In the genomic region with DNA sequence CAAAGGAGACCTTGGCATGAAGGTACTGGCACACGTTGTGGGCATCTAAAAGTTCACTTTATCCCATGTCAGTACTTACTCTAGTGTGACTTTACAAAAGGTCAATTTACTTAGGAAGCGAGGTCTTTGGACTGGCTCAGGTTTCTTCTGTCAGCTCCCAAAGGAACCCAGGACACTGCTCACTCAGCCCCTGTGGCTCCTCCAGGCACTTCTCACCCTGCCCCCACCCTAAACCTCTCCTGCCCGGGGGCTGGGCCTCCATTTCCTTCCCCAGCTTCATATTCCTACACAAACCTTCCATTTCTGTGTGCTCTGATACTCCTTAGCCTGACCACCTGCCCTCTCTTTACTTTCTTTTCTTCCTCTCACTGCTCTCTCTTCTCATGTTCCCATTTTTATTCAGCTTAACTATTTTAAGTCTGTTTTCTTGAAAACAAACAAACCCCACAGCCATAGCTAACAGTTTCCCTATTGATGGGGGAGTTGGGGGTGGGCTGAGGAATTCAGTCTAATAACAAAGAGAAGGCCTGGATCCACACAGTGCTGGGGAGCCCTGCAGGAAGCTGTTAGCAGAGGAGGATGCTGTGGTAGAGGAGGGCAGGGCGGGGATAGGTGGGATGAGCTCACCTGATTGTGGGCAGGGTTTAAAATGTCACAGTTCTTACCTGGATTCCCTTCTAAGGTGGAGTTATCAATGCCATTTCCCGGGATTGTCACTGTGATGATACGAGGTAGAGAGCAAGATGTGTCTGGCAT, we compare ENCODE assay signal across 13 mouse cellular contexts. TPM values are rescaled to one million over a fixed set of nuclear protein-coding genes. Genes with fewer than 3 reads are reported as not detected.
DNase-seq lines count a peak whose midpoint lies in the region; ATAC-seq and TF ChIP-seq lines count a peak whose summit lies in the region.
"Had no signal": no experiment of that assay in that cellular context is flagged by ENCODE, and none has a peak within 500 bp of the region (broad histone marks: within the 10 kb centered on the region; RNA-seq: fewer than 3 reads in every experiment).

No protein-coding gene starts in this region.

- no peak overlapping the region for H3K4me3 ChIP-seq in kidney, embryonic 14.5 days (ENCODE audit: low read length)
- no peak overlapping the region for H3K4me3 ChIP-seq in bone marrow, adult 2 months (replicated peaks; ENCODE audit: control insufficient read depth, low read depth, low read length)
- no peak overlapping the region for H3K4me3 ChIP-seq in liver, embryonic 12.5 days
- H3K4me3 ChIP-seq in neural tube, embryonic 15.5 days (replicated peaks), result no peak overlapping the region
- H3K4me3 ChIP-seq: myocyte had no signal

- WGBS in kidney, embryonic 14.5 days, result 35% methylated on average over 6 of the region's 6 CpGs
- WGBS in bone marrow, adult 2 months, result 52% methylated on average over 6 of the region's 6 CpGs
- 34% methylated on average over 6 of the region's 6 CpGs for WGBS in liver, embryonic 12.5 days (ENCODE audit: insufficient replicate concordance)
- WGBS in neural tube, embryonic 15.5 days, result 60% methylated on average over 6 of the region's 6 CpGs

- no peaks in the 10 kb centered on the region for H3K27me3 ChIP-seq in kidney, embryonic 14.5 days (ENCODE audit: control insufficient read depth, insufficient read depth, low read length)
- H3K27me3 ChIP-seq in liver, embryonic 12.5 days (replicated peaks), result no peaks in the 10 kb centered on the region
- H3K27me3 ChIP-seq in neural tube, embryonic 15.5 days (replicated peaks), result no peaks in the 10 kb centered on the region

- peak overlapping the region; percentile 25; the same call in 1 of the 2 replicates for H3K27ac ChIP-seq in kidney, embryonic 14.5 days (ENCODE audit: low read depth, low read length)
- peak overlapping the region; percentile 85 for H3K27ac ChIP-seq in bone marrow, adult 2 months (ENCODE audit: control insufficient read depth, insufficient read depth, low read depth, low read length, poor library complexity)
- peak overlapping the region; percentile 28 for H3K27ac ChIP-seq in liver, embryonic 12.5 days
- H3K27ac ChIP-seq in neural tube, embryonic 15.5 days (replicated peaks), result no peak overlapping the region

- H3K36me3 ChIP-seq in kidney, embryonic 14.5 days (ENCODE audit: control insufficient read depth, insufficient read depth, low read length), result no peaks in the 10 kb centered on the region
- no peaks in the 10 kb centered on the region for H3K36me3 ChIP-seq in liver, embryonic 12.5 days
- no peaks in the 10 kb centered on the region for H3K36me3 ChIP-seq in neural tube, embryonic 15.5 days

- no peak for TF ChIP-seq POLR2A in bone marrow, adult 2 months (IDR thresholded peaks at IDR 0.05; ENCODE audit: borderline replicate concordance, control insufficient read depth, low read depth, low read length)

- no peak for TF ChIP-seq CTCF in bone marrow, adult 2 months (IDR thresholded peaks at IDR 0.05; ENCODE audit: control insufficient read depth, insufficient read depth, low read length)

- no peak overlapping the region for H3K9ac ChIP-seq in kidney, embryonic 14.5 days (ENCODE audit: low read depth, low read length)
- H3K9ac ChIP-seq in liver, embryonic 12.5 days, result no peak overlapping the region
- no peak overlapping the region for H3K9ac ChIP-seq in neural tube, embryonic 15.5 days (replicated peaks)

- intact Hi-C loops in left cerebral cortex, postnatal 25 days (cut with DNase I), result no loop called here

- DNase-seq in kidney, adult 18-20 months, result no peak
- DNase-seq in layer of hippocampus, postnatal 14 days (ENCODE audit: low spot score in 2 of 2), result no peak
- DNase-seq in left cerebral cortex, postnatal 25 days (ENCODE audit: low spot score in 2 of 2), result no peak
- DNase-seq: adrenal gland, postnatal 10 days; cerebellum, adult 9-11 months; gastrocnemius, postnatal 25 days; retina, postnatal 1 day had no signal

- peak; percentile 82 for ATAC-seq in kidney, embryonic 14.5 days (ENCODE audit: low FRiP score, low TSS enrichment)
- peak; percentile 41 for ATAC-seq in CD4-positive, CD25-positive, alpha-beta regulatory T cell, adult 4 months
- 0 out of 2 replicates have a peak, but pooled peaks have one; percentile 23 for ATAC-seq in liver, embryonic 12.5 days
- ATAC-seq in neural tube, embryonic 15.5 days (ENCODE audit: low FRiP score), result no peak

- H3K4me1 ChIP-seq in kidney, embryonic 14.5 days (ENCODE audit: control insufficient read depth, insufficient read depth, low read length), result peaks cover 42% of the 10 kb centered on the region
- H3K4me1 ChIP-seq in bone marrow, adult 2 months (ENCODE audit: control insufficient read depth, insufficient read depth, low read length), result peaks cover 11% of the 10 kb centered on the region
- peaks cover 80% of the 10 kb centered on the region for H3K4me1 ChIP-seq in liver, embryonic 12.5 days
- peaks cover 5% of the 10 kb centered on the region for H3K4me1 ChIP-seq in neural tube, embryonic 15.5 days

- no peaks in the 10 kb centered on the region for H3K9me3 ChIP-seq in kidney, embryonic 14.5 days (ENCODE audit: control insufficient read depth, low read length)
- no peaks in the 10 kb centered on the region for H3K9me3 ChIP-seq in liver, embryonic 12.5 days (replicated peaks)
- no peaks in the 10 kb centered on the region for H3K9me3 ChIP-seq in neural tube, embryonic 15.5 days (replicated peaks)

- H3K4me2 ChIP-seq in kidney, embryonic 14.5 days (replicated peaks; ENCODE audit: low read depth, low read length), result no peak overlapping the region
- peak overlapping the region; percentile 21; the same call in 1 of the 2 replicates for H3K4me2 ChIP-seq in liver, embryonic 12.5 days
- H3K4me2 ChIP-seq in neural tube, embryonic 15.5 days, result no peak overlapping the region

RNA-seq across cellular contexts. Expression of gene Sipa1l1, which starts 57.4 kb away (rescaled TPM):
- polyA plus RNA-seq in kidney, embryonic 14.5 days (2014; fragmentation: Nextera tagmentation; extraction: Ambion mirVana), result 28.6 and 43.8 TPM in 2 replicates
- polyA plus RNA-seq in CD4-positive, CD25-positive, alpha-beta regulatory T cell, adult 4 months (2017; shearing (Covaris generic)), result 10 to 100 TPM; 28.7 to 36.1 TPM
- polyA plus RNA-seq in bone marrow, adult 2 months (2011; ENCODE audit: insufficient read depth, insufficient read length, low replicate concordance, missing spikeins), result 4.4 and 13.5 TPM in 2 replicates
- 10.6 and 11.2 TPM in 2 replicates for polyA plus RNA-seq in liver, embryonic 12.5 days (2016; fragmentation: Nextera tagmentation; extraction: Ambion mirVana)
- 10.9 and 16.9 TPM in 2 replicates for polyA plus RNA-seq in neural tube, embryonic 15.5 days (2015; fragmentation: Nextera tagmentation; extraction: Ambion mirVana)
- total RNA-seq in layer of hippocampus, postnatal 14 days (2021), result 100 to 1,000 TPM; 159 to 165 TPM
- total RNA-seq in left cerebral cortex, postnatal 25 days (2021), result 100 to 1,000 TPM; 258 to 266 TPM
